Mouse (Mus musculus) MEL (cell line): ENCODE measurements at regions not wholly inside any gene's neighbourhood (a gene's known extent, or its start where the extent isn't known, plus 50 kb on each side); places are given as distances from the start of the nearest gene placed in this dataset.

Experiments used
- DNase-seq: peaks from one replicate; pipeline ENCODE4 v3.0.0; 2011; ENCODE audit warnings: low read depth, low spot score
- H3K27ac ChIP-seq: 2 replicates; pipeline ENCODE4 v1.5.1; 2012; ENCODE audit warnings: low read depth, mild to moderate bottlenecking, control low read depth, low read length, moderate library complexity; ENCODE audit not compliant: control insufficient read depth
- H3K27me3 ChIP-seq, 2 experiments: fragments of 150-350 bp in 1 of 2; sonication (generic) in 1 of 2; 2 replicates each; pipeline ENCODE4 v1.6.1; 2012; ENCODE audit warnings: low read length in 2 of 2, mild to moderate bottlenecking in 2 of 2, improper control_type of control experiment in 1 of 2, moderate library complexity in 1 of 2; ENCODE audit not compliant: insufficient read depth in 2 of 2, control insufficient read depth in 1 of 2
- H3K36me3 ChIP-seq, 2 experiments: 2 replicates each; pipeline ENCODE4 v1.6.1; 2012 to 2014; ENCODE audit warnings: low read length in 2 of 2, improper control_type of control experiment in 1 of 2, inconsistent platforms in 1 of 2, mild to moderate bottlenecking in 1 of 2; ENCODE audit not compliant: insufficient read depth in 2 of 2, control insufficient read depth in 1 of 2
- H3K4me1 ChIP-seq, 2 experiments: fragments of 150-350 bp in 1 of 2; sonication (generic) in 1 of 2; 2 replicates each; pipeline ENCODE4 v1.6.1; 2012; ENCODE audit warnings: low read length in 2 of 2, improper control_type of control experiment in 1 of 2, mild to moderate bottlenecking in 1 of 2; ENCODE audit not compliant: insufficient read depth in 2 of 2, control insufficient read depth in 1 of 2
- H3K4me3 ChIP-seq, 2 experiments: fragments of 150-350 bp in 1 of 2; sonication (generic) in 1 of 2; 2 replicates each; pipeline ENCODE4 v1.5.1; 2012; ENCODE audit warnings: low read depth in 2 of 2, low read length in 2 of 2, mild to moderate bottlenecking in 2 of 2, moderate library complexity in 2 of 2, control low read depth in 1 of 2, improper control_type of control experiment in 1 of 2; ENCODE audit not compliant: control insufficient read depth in 1 of 2, insufficient read depth in 1 of 2
- H3K79me2 ChIP-seq: 2 replicates; pipeline ENCODE4 v1.6.1; 2012; ENCODE audit warnings: mild to moderate bottlenecking, low read length, moderate library complexity; ENCODE audit not compliant: control insufficient read depth, poor library complexity, insufficient read depth
- H3K9ac ChIP-seq: 2 replicates; pipeline ENCODE4 v1.6.1; 2012; ENCODE audit warnings: low read depth, mild to moderate bottlenecking, control low read depth, low read length, moderate library complexity; ENCODE audit not compliant: control insufficient read depth, poor library complexity, severe bottlenecking
- H3K9me3 ChIP-seq: fragments of 150-350 bp; sonication (generic); replicated peaks from 2 replicates; pipeline ENCODE4 v1.6.1; 2012; ENCODE audit warnings: mild to moderate bottlenecking, low read length, improper control_type of control experiment, moderate library complexity; ENCODE audit not compliant: insufficient read depth
- BHLHE40 ChIP-seq: IDR thresholded peaks from 2 replicates; pipeline ENCODE4 v1.6.1; 2012; ENCODE audit warnings: low read depth, mild to moderate bottlenecking, inconsistent platforms, low read length, improper control_type of control experiment, borderline replicate concordance
- CHD1 ChIP-seq: IDR thresholded peaks from 2 replicates; pipeline ENCODE4 v1.6.1; 2012; ENCODE audit warnings: low read depth, mild to moderate bottlenecking, inconsistent platforms, low read length, improper control_type of control experiment
- CHD2 ChIP-seq: IDR thresholded peaks from 2 replicates; pipeline ENCODE4 v1.6.1; 2011; ENCODE audit warnings: low read length, improper control_type of control experiment
- E2F4 ChIP-seq: IDR thresholded peaks from 2 replicates; pipeline ENCODE4 v1.6.1; 2011; ENCODE audit warnings: low read depth, low read length, improper control_type of control experiment, borderline replicate concordance
- EP300 ChIP-seq, 2 experiments: IDR thresholded peaks; 2 replicates each; pipeline ENCODE4 v1.6.1; 2011; ENCODE audit warnings: improper control_type of control experiment in 2 of 2, low read length in 2 of 2, low read depth in 1 of 2, mild to moderate bottlenecking in 1 of 2
- HCFC1 ChIP-seq: IDR thresholded peaks from 2 replicates; pipeline ENCODE4 v1.6.1; 2012; ENCODE audit warnings: low read depth, mild to moderate bottlenecking, inconsistent platforms, low read length, improper control_type of control experiment, moderate library complexity
- KAT2A ChIP-seq: conservative IDR thresholded peaks from 2 replicates; pipeline ENCODE4 v1.6.1; 2012; ENCODE audit warnings: low read depth, low read length, improper control_type of control experiment, inconsistent platforms
- MAZ ChIP-seq: IDR thresholded peaks from 2 replicates; pipeline ENCODE4 v1.6.1; 2012; ENCODE audit warnings: low read depth, mild to moderate bottlenecking, inconsistent platforms, low read length, improper control_type of control experiment
- MYB ChIP-seq: IDR thresholded peaks from 2 replicates; pipeline ENCODE4 v1.6.1; 2011; ENCODE audit warnings: mild to moderate bottlenecking, low read depth, low read length, improper control_type of control experiment
- RCOR1 ChIP-seq: IDR thresholded peaks from 2 replicates; pipeline ENCODE4 v1.6.1; 2012; ENCODE audit warnings: low read depth, mild to moderate bottlenecking, inconsistent platforms, low read length, improper control_type of control experiment
- SIN3A ChIP-seq: IDR thresholded peaks from 2 replicates; pipeline ENCODE4 v1.6.1; 2012; ENCODE audit warnings: low read length, improper control_type of control experiment, inconsistent platforms
- SMC3 ChIP-seq: IDR thresholded peaks from 2 replicates; pipeline ENCODE4 v1.6.1; 2011; ENCODE audit warnings: low read depth, low read length, improper control_type of control experiment
- TAL1 ChIP-seq: IDR thresholded peaks from 2 replicates; pipeline ENCODE4 v1.6.1; 2012; ENCODE audit warnings: mild to moderate bottlenecking, inconsistent platforms, low read length, moderate library complexity, mixed read lengths
- TCF12 ChIP-seq: IDR thresholded peaks from 2 replicates; pipeline ENCODE4 v1.6.1; 2014; ENCODE audit warnings: low read depth, mild to moderate bottlenecking, inconsistent platforms, low read length, improper control_type of control experiment, moderate library complexity
- UBTF ChIP-seq: IDR thresholded peaks from 2 replicates; pipeline ENCODE4 v1.6.1; 2012; ENCODE audit warnings: low read depth, mild to moderate bottlenecking, inconsistent platforms, low read length, improper control_type of control experiment, moderate library complexity, borderline replicate concordance; ENCODE audit not compliant: insufficient read depth
- ZC3H11A ChIP-seq: IDR thresholded peaks from 2 replicates; pipeline ENCODE4 v1.6.1; 2012; ENCODE audit warnings: low read depth, mild to moderate bottlenecking, inconsistent platforms, low read length, improper control_type of control experiment
- ZMIZ1 ChIP-seq: IDR thresholded peaks from 2 replicates; pipeline ENCODE4 v1.6.1; 2012; ENCODE audit warnings: low read depth, mild to moderate bottlenecking, inconsistent platforms, low read length, improper control_type of control experiment, moderate library complexity

DNA sequence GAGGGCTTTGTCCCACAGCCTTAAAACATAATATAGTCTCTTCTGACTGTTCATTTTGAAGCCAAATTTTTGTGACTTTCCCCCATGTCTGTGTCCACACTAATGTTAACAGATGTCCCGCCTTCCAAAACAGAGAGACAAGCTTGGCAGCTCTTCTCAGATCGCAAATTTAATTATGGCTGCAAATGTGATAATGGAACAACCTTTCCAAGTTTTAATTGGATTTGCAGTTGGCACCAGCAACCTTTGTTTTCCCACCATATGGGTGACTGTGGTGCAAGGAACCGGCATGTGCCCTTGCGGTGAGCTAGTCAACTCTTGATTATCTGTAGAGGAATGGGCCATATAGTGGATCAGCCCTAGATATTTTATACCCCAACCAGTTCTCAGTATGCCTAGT, 124.4 kb upstream of the Tom1l1 start:
- Histone ChIP-seq H3K4me1 (no peaks in the 10 kb centered on the region), H3K9me3 (no peaks in the 10 kb centered on the region), H3K79me2 (no peaks in the 10 kb centered on the region), H3K27ac (no peak overlapping the region), H3K4me3 (no peak overlapping the region), H3K27me3 (no peaks in the 10 kb centered on the region; a peak in 1 of 4 replicates), H3K9ac (no peak overlapping the region), H3K36me3 (no peaks in the 10 kb centered on the region)
- no peak for TF ChIP-seq E2F4
- no peak for TF ChIP-seq BHLHE40
- TF ChIP-seq ZMIZ1 = no peak
- no peak for TF ChIP-seq CHD1
- TF ChIP-seq RCOR1 = no peak
- TF ChIP-seq SMC3 = no peak
- TF ChIP-seq TAL1 = no peak
- TF ChIP-seq KAT2A = no peak
- no peak for TF ChIP-seq CHD2
- no peak for TF ChIP-seq HCFC1
- TF ChIP-seq UBTF = no peak
- no peak for TF ChIP-seq MYB
- no peak for TF ChIP-seq MAZ
- no peak for TF ChIP-seq EP300 (IDR thresholded peaks at IDR 0.05; ENCODE audit: low read depth in 1 of 2, low read length in 2 of 2)
- no peak for TF ChIP-seq TCF12
- no peak for TF ChIP-seq SIN3A
- no peak for TF ChIP-seq ZC3H11A
- no peak for DNase-seq

DNA sequence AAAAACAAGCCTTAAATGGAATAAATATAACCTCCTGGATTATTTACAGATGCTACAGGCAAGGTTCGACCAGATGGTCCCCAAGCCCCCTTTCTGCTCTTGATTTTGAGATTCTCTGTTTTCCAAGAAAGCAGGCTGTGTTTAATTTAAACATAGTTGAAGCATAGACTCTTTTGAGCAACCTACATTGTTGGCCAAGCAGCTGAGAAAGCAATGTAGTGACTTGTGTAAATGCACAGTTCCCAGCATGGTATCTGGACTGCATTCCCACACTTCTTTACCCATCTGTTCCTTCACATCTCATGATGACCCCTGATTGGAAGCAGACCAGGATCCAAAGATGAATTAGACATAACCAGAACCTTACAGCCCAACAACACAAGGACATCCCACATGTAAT, 120.3 kb upstream of the Tom1l1 start:
- Histone ChIP-seq H3K27me3 (no peaks in the 10 kb centered on the region; a peak in 1 of 4 replicates), H3K9ac (no peak overlapping the region), H3K36me3 (no peaks in the 10 kb centered on the region; a peak in 1 of 4 replicates), H3K9me3 (no peaks in the 10 kb centered on the region), H3K4me3 (no peak overlapping the region), H3K27ac (no peak overlapping the region), H3K79me2 (no peaks in the 10 kb centered on the region), H3K4me1 (peaks cover 0 to 3% of the 10 kb centered on the region in 2 experiments; a peak in 1 of 4 replicates)
- DNase-seq = no peak
- no peak for TF ChIP-seq MAZ
